Mouse (Mus musculus): Measurements from ENCODE around the gene Olfr356.

Olfr356 gene

DNA sequence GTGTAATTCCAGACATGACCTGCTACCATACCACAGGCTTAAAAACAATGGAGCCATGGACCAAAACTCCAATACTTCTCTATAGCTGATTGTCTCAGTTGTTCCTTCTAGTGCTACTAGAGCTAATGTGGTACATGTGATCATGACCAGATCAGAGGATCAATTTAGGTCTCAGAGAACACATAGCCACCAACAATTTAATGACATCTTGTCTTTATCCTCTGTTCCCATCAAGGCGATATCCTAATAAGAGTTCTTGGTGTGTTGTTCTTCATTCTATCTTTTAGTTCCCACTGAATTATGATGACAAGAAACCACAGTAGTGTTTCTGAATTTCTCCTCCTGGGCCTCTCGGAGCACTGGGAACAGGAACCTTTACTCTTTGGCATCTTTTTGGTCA, at the start of gene Olfr356:
Gene Olfr356 (plus strand): TSS at position 301 of the 400 bp plus-strand sequence.
- in situ Hi-C loops (cut with MboI; ENCODE audit: low pct_unique_long_range_greater_than_20kb in 1 of 2, low sequenced_read_pairs in 2 of 2, unreplicated experiment in 1 of 2) = no loop called here

DNA sequence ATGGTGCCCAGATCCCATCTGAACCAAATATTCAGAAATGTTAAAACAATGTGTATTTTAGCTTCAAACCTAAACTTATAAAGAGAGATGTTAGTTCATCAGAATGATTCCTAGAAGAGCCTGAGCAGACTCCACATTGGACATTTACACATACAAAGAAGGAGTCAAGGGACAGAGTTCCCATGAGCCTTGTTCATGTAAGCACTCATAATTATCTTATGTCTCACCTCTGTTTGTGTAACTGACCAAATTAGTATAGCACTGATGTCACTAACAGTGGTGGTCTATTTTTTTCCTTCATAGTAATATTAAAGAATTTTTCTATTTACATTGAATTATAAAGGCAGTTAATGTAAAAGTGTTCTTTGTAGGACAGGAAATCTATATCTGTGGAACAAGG, 44.1 kb upstream of the Olfr356 start, which contains the start of gene Olfr353:
Gene Olfr353 (minus strand): TSS at position 101 of the 400 bp plus-strand sequence.
- in situ Hi-C loops (cut with MboI; ENCODE audit: low pct_unique_long_range_greater_than_20kb in 1 of 2, low sequenced_read_pairs in 2 of 2, unreplicated experiment in 1 of 2) = no loop called here

DNA sequence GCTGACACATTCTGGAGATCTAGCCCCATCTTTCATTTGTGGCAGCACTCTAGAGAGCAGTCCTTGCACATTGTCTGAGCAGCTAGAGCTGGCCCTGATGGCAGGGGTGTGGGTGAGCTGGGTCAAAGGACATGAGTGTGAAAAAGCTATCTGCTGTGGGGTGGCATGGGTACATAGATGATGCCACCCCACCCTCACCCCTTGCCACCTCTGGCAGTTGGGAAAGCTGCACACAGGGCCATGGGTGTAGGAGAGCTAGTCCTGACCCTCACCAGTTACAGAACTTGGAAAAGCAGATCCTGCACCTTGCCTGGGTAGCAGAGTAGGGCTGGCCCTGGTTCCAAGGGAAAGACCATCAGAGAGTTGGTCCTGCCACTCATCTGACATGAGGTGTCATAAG, 39.8 kb upstream of the Olfr356 start:
- in situ Hi-C loops (cut with MboI; ENCODE audit: low pct_unique_long_range_greater_than_20kb in 1 of 2, low sequenced_read_pairs in 2 of 2, unreplicated experiment in 1 of 2) = no loop called here

DNA sequence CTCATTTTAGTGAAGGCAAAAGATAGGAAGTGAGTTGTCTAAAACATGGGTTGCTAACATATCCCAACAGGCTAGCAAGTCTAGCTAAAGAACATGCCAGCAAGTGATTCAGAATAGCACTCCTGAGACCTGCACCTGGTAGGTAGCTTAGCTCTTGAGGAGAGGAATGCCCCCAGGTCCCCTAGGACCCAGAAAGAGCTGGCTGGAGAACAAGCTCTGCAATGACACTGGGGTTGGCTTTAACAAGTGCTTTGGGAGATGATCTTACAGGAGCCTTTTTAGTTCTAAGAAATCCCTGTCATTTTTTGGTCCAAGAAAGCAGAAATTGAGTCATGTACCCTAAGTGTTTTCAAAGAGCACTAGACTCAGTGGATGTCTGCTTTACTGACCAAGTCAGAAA, 31.5 kb upstream of the Olfr356 start, which contains the start of gene Olfr354:
Gene Olfr354 (plus strand): TSS at position 301 of the 400 bp plus-strand sequence.
- in situ Hi-C loops (cut with MboI; ENCODE audit: low pct_unique_long_range_greater_than_20kb in 1 of 2, low sequenced_read_pairs in 2 of 2, unreplicated experiment in 1 of 2) = no loop called here

DNA sequence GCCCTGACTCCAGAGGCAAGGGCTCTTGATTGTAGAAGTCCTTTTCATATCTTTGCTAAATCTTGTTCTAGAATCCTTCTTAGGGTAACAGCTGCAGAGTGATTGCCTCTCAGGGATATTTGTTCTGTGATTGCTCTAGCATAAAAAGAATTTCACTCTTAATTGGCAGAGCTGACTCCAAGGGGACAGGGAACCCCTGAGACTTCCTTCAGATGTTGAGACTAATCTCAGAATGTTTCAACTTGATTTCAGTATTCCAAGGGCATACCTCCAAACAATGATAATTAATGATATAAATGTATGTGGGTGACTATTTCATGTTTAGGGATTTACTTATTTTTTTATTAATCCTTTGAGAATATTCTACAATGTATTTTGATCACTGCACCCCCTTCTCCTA, 8.1 kb upstream of the Olfr356 start, which contains the start of gene Olfr355:
Gene Olfr355 (minus strand): TSS at position 101 of the 400 bp plus-strand sequence.
- in situ Hi-C loops (cut with MboI; ENCODE audit: low pct_unique_long_range_greater_than_20kb in 1 of 2, low sequenced_read_pairs in 2 of 2, unreplicated experiment in 1 of 2) = no loop called here

Measured in mouse embryonic stem cell (cell line).